Mouse (Mus musculus): ENCODE results near the gene Chga. TPM values are rescaled to one million over a fixed set of nuclear protein-coding genes. Genes with fewer than 3 reads are reported as not detected.

The Chga gene
- polyA plus RNA-seq, 1 experiment: 0.25 TPM

GRCm38 (mm10) chr12:102552001-102552400, 2.8 kb upstream of the Chga start:
- Histone ChIP-seq H3K4me3 (replicated peaks; ENCODE audit: extremely low read depth, low read depth, low read length) (no peak overlapping the region), H3K4me1 (ENCODE audit: control insufficient read depth, insufficient read depth, low read length) (no peaks in the 10 kb centered on the region)
- TF ChIP-seq CTCF (IDR thresholded peaks at IDR 0.05; ENCODE audit: insufficient read depth, low read length) (no peak), POLR2A (IDR thresholded peaks at IDR 0.05; ENCODE audit: borderline replicate concordance, extremely low read depth, low read depth, low read length) (no peak)
- DNase-seq: no peak
- 54% methylated on average over 6 of the region's 6 CpGs for WGBS

GRCm38 (mm10) chr12:102553705-102554275, 979 bp upstream of the Chga start:
- H3K4me3 ChIP-seq (replicated peaks; ENCODE audit: extremely low read depth, low read depth, low read length): no peak overlapping the region
- no peak for DNase-seq
- H3K4me1 ChIP-seq (ENCODE audit: control insufficient read depth, insufficient read depth, low read length): no peaks in the 10 kb centered on the region
- 64% methylated on average over 14 of the region's 14 CpGs for WGBS
- TF ChIP-seq POLR2A (IDR thresholded peaks at IDR 0.05; ENCODE audit: borderline replicate concordance, extremely low read depth, low read depth, low read length): no peak
- TF ChIP-seq CTCF (IDR thresholded peaks at IDR 0.05; ENCODE audit: insufficient read depth, low read length): no peak

- Histone ChIP-seq H3K4me1 (ENCODE audit: control insufficient read depth, insufficient read depth, low read length) (no peaks in the 10 kb centered on the region), H3K4me3 (replicated peaks; ENCODE audit: extremely low read depth, low read depth, low read length) (no peak overlapping the region)
- TF ChIP-seq CTCF (IDR thresholded peaks at IDR 0.05; ENCODE audit: insufficient read depth, low read length): no peak
- no peak for TF ChIP-seq POLR2A (IDR thresholded peaks at IDR 0.05; ENCODE audit: borderline replicate concordance, extremely low read depth, low read depth, low read length)
- WGBS: 59% methylated on average over 3 of the region's 3 CpGs
- DNase-seq: no peak
Observed at GRCm38 (mm10) chr12:102555850-102556249, 1.1 kb downstream of the Chga start.

GRCm38 (mm10) chr12:102557372-102557771, 2.6 kb downstream of the Chga start:
- no peak overlapping the region for H3K4me3 ChIP-seq (replicated peaks; ENCODE audit: extremely low read depth, low read depth, low read length)
- no peak for TF ChIP-seq POLR2A (IDR thresholded peaks at IDR 0.05; ENCODE audit: borderline replicate concordance, extremely low read depth, low read depth, low read length)
- TF ChIP-seq CTCF (IDR thresholded peaks at IDR 0.05; ENCODE audit: insufficient read depth, low read length): no peak
- H3K4me1 ChIP-seq (ENCODE audit: control insufficient read depth, insufficient read depth, low read length): no peaks in the 10 kb centered on the region
- WGBS: 76% methylated on average over 5 of the region's 5 CpGs
- no peak for DNase-seq

- H3K4me1 ChIP-seq (ENCODE audit: control insufficient read depth, insufficient read depth, low read length): no peaks in the 10 kb centered on the region
- DNase-seq: no peak
- WGBS: 63% methylated on average over 6 of the region's 6 CpGs
- H3K4me3 ChIP-seq (replicated peaks; ENCODE audit: extremely low read depth, low read depth, low read length): no peak overlapping the region
- TF ChIP-seq CTCF (IDR thresholded peaks at IDR 0.05; ENCODE audit: insufficient read depth, low read length) (no peak), POLR2A (IDR thresholded peaks at IDR 0.05; ENCODE audit: borderline replicate concordance, extremely low read depth, low read depth, low read length) (no peak)
Observed at GRCm38 (mm10) chr12:102565086-102565485, 10.3 kb downstream of the Chga start.

GRCm38 (mm10) chr12:102566951-102567350, 12.2 kb downstream of the Chga start:
- no peak for DNase-seq
- no peak overlapping the region for H3K4me3 ChIP-seq (replicated peaks; ENCODE audit: extremely low read depth, low read depth, low read length)
- no peaks in the 10 kb centered on the region for H3K4me1 ChIP-seq (ENCODE audit: control insufficient read depth, insufficient read depth, low read length)
- WGBS: 63% methylated on average over 2 of the region's 2 CpGs
- no peak for TF ChIP-seq CTCF (IDR thresholded peaks at IDR 0.05; ENCODE audit: insufficient read depth, low read length)
- no peak for TF ChIP-seq POLR2A (IDR thresholded peaks at IDR 0.05; ENCODE audit: borderline replicate concordance, extremely low read depth, low read depth, low read length)

GRCm38 (mm10) chr12:102568219-102568618, 13.4 kb downstream of the Chga start:
- WGBS: 68% methylated on average over 7 of the region's 7 CpGs
- TF ChIP-seq CTCF (IDR thresholded peaks at IDR 0.05; ENCODE audit: insufficient read depth, low read length) (no peak), POLR2A (IDR thresholded peaks at IDR 0.05; ENCODE audit: borderline replicate concordance, extremely low read depth, low read depth, low read length) (no peak)
- DNase-seq: no peak
- no peak overlapping the region for H3K4me3 ChIP-seq (replicated peaks; ENCODE audit: extremely low read depth, low read depth, low read length)
- no peaks in the 10 kb centered on the region for H3K4me1 ChIP-seq (ENCODE audit: control insufficient read depth, insufficient read depth, low read length)

GRCm38 (mm10) chr12:102570111-102570510, 15.3 kb downstream of the Chga start:
- peak; percentile 21 for DNase-seq
- Histone ChIP-seq H3K4me1 (ENCODE audit: control insufficient read depth, insufficient read depth, low read length) (no peaks in the 10 kb centered on the region), H3K4me3 (replicated peaks; ENCODE audit: extremely low read depth, low read depth, low read length) (no peak overlapping the region)
- TF ChIP-seq POLR2A (IDR thresholded peaks at IDR 0.05; ENCODE audit: borderline replicate concordance, extremely low read depth, low read depth, low read length): no peak
- no peak for TF ChIP-seq CTCF (IDR thresholded peaks at IDR 0.05; ENCODE audit: insufficient read depth, low read length)
- 72% methylated on average over 13 of the region's 13 CpGs for WGBS

- no peaks in the 10 kb centered on the region for H3K4me1 ChIP-seq (ENCODE audit: control insufficient read depth, insufficient read depth, low read length)
- peak; percentile 49 for DNase-seq
- 61% methylated on average over 5 of the region's 5 CpGs for whole genome bisulfite sequencing
- no peak overlapping the region for H3K4me3 ChIP-seq (replicated peaks; ENCODE audit: extremely low read depth, low read depth, low read length)
- no peak for TF ChIP-seq POLR2A (IDR thresholded peaks at IDR 0.05; ENCODE audit: borderline replicate concordance, extremely low read depth, low read depth, low read length)
Observed at GRCm38 (mm10) chr12:102570734-102571133, 16.0 kb downstream of the Chga start.

- TF ChIP-seq POLR2A (IDR thresholded peaks at IDR 0.05; ENCODE audit: borderline replicate concordance, extremely low read depth, low read depth, low read length) (no peak), CTCF (IDR thresholded peaks at IDR 0.05; ENCODE audit: insufficient read depth, low read length) (no peak)
- Histone ChIP-seq H3K4me3 (replicated peaks; ENCODE audit: extremely low read depth, low read depth, low read length) (no peak overlapping the region), H3K4me1 (ENCODE audit: control insufficient read depth, insufficient read depth, low read length) (no peaks in the 10 kb centered on the region)
- WGBS: 87% methylated on average over 9 of the region's 9 CpGs
- DNase-seq: no peak
Observed at GRCm38 (mm10) chr12:102571666-102572065, 16.9 kb downstream of the Chga start.

Measured in lung, adult 2 months (tissue).